In genomic region chr2:136301406-136301805, GRCm38 (mm10) we compare ENCODE assay signal across 17 mouse cellular contexts.
A peak's percentile ranks its signal among the peaks of the same experiment; 100 is the strongest.
DNase-seq lines count a peak whose midpoint lies in the region; ATAC-seq and TF ChIP-seq lines count a peak whose summit lies in the region.
"Had no signal": no experiment of that assay in that cellular context is flagged by ENCODE, and none has a peak within 500 bp of the region (broad histone marks: within the 10 kb centered on the region; RNA-seq: fewer than 3 reads in every experiment).

No protein-coding gene starts in this region.

- no peaks in the 10 kb centered on the region for H3K27me3 ChIP-seq in intestine, embryonic 15.5 days (replicated peaks)
- no peaks in the 10 kb centered on the region for H3K27me3 ChIP-seq in stomach, postnatal 0 days (ENCODE audit: control insufficient read depth, insufficient read depth, low read length)
- H3K27me3 ChIP-seq: neural tube, embryonic 13.5 days had no signal

- no peak overlapping the region for H3K27ac ChIP-seq in intestine, embryonic 15.5 days
- H3K27ac ChIP-seq in stomach, postnatal 0 days (replicated peaks): no peak overlapping the region
- H3K27ac ChIP-seq: neural tube, embryonic 13.5 days had no signal

- no peaks in the 10 kb centered on the region for H3K36me3 ChIP-seq in intestine, embryonic 15.5 days
- H3K36me3 ChIP-seq in stomach, postnatal 0 days (ENCODE audit: control insufficient read depth, insufficient read depth, low read length): no peaks in the 10 kb centered on the region
- H3K36me3 ChIP-seq: neural tube, embryonic 13.5 days had no signal

- H3K4me3 ChIP-seq in intestine, embryonic 15.5 days (replicated peaks): no peak overlapping the region
- H3K4me3 ChIP-seq in stomach, postnatal 0 days (ENCODE audit: low read depth, low read length): no peak overlapping the region
- H3K4me3 ChIP-seq: neural tube, embryonic 13.5 days had no signal

- no peak overlapping the region for H3K9ac ChIP-seq in intestine, embryonic 15.5 days
- H3K9ac ChIP-seq in stomach, postnatal 0 days (ENCODE audit: low read length): no peak overlapping the region
- H3K9ac ChIP-seq: neural tube, embryonic 13.5 days had no signal

- H3K4me2 ChIP-seq in intestine, embryonic 15.5 days (replicated peaks): no peak overlapping the region
- no peak overlapping the region for H3K4me2 ChIP-seq in stomach, postnatal 0 days (replicated peaks; ENCODE audit: low read depth)
- H3K4me2 ChIP-seq: neural tube, embryonic 13.5 days had no signal

- no peak for TF ChIP-seq EP300 in stomach, postnatal 0 days (optimal IDR thresholded peaks at IDR 0.05)

- TF ChIP-seq CTCF in stomach, postnatal 0 days (IDR thresholded peaks at IDR 0.05; ENCODE audit: low read depth): no peak

- no peaks in the 10 kb centered on the region for H3K9me3 ChIP-seq in intestine, embryonic 15.5 days
- H3K9me3 ChIP-seq in stomach, postnatal 0 days (ENCODE audit: control insufficient read depth, low read length): no peaks in the 10 kb centered on the region
- H3K9me3 ChIP-seq: neural tube, embryonic 13.5 days had no signal

- no peak for ATAC-seq in intestine, embryonic 15.5 days
- no peak for ATAC-seq in stomach, postnatal 0 days (ENCODE audit: low FRiP score, low TSS enrichment)
- ATAC-seq: intestine, postnatal 0 days had no signal

- peak; percentile 62 for DNase-seq in right cerebral cortex, adult 18-20 months
- DNase-seq in right cerebral cortex, postnatal 4 days: no peak
- DNase-seq in cerebellum, postnatal 10 days: peak; percentile 83 to 85
- peak; percentile 77 for DNase-seq in layer of hippocampus, adult 9-11 months
- DNase-seq in right cerebral cortex, postnatal 36 days (ENCODE audit: low spot score in 2 of 2): peak; percentile 9 to 49
- DNase-seq in spleen, postnatal 10 days (ENCODE audit: low spot score in 2 of 2): no peak
- DNase-seq in stomach, postnatal 0 days (ENCODE audit: low spot score): no peak
- DNase-seq: adrenal gland, postnatal 14 days; heart, postnatal 14 days; kidney, postnatal 4 days; liver; lung, postnatal 14 days; midbrain, embryonic 14.5 days; thymus, adult 18-20 months had no signal

- H3K4me1 ChIP-seq in intestine, embryonic 15.5 days (replicated peaks): no peaks in the 10 kb centered on the region
- H3K4me1 ChIP-seq in stomach, postnatal 0 days (replicated peaks; ENCODE audit: control insufficient read depth, insufficient read depth): no peaks in the 10 kb centered on the region
- H3K4me1 ChIP-seq: neural tube, embryonic 13.5 days had no signal

Comparison
In these comparisons a context has a peak if more than half of its experiments do, and no peak if none do; other contexts are left out.
1. DNase-seq: peak in right cerebral cortex, adult 18-20 months (single experiment), cerebellum, postnatal 10 days (2 of 2), layer of hippocampus, adult 9-11 months (single experiment) and right cerebral cortex, postnatal 36 days (2 of 2); none in right cerebral cortex, postnatal 4 days (single experiment), spleen, postnatal 10 days (0 of 2) and stomach, postnatal 0 days (single experiment).